Mouse (Mus musculus): ENCODE results near the gene Ccna1. TPM values are rescaled to one million over a fixed set of nuclear protein-coding genes. Genes with fewer than 3 reads are reported as not detected.

Gene Ccna1
- polyA plus RNA-seq (2012; rRNA removed): 0.14 and 0.25 TPM in 2 replicates

DNA sequence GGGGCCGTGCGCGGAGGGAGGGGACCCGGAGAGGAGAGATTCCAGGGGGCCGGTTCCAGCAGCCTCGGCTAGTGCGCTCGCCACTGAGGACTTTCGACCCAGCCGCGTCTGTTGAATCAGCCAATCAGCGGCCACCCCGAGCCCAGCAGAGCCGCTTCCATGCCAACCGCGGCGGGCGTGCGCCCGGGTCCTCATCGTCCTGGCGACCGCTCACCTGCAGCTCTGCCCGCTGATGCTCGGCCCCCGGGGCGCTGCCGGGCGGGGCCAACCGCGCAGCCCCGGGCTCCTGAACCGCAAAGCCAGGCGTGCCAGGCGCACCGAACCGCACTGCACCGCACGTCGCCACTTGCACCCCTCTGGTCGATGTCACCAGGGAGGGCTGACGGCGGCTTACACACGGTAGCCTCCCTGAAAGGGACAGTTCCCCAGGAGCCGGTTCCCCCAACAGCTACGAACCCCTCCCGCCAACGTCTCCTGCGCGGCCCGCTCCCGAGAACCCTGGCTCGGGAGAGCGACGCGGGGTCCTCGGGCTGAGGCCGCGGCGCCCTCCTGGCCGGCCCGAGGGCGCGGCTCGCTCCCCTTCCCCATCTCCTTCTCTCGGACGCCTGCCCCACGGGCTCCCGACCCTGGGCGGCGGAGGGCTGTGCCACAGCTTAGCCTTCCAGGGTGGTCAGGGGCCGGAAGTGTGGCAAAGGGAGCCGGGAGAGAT is at the start of gene Ccna1:
Gene Ccna1 (minus strand): TSS at position 464 of the 709 bp plus-strand sequence.

Other genes starting within 250 kb of the Ccna1 start
- 17.3 and 19.9 TPM in 2 replicates for gene Rfxap, start 247.7 kb downstream of the Ccna1 start, polyA plus RNA-seq (2012; rRNA removed)
- 1.6 TPM in 2 replicates for gene Sertm1, start 139.6 kb downstream of the Ccna1 start, polyA plus RNA-seq (2012; rRNA removed)
- gene Spg20, start 56.6 kb upstream of the Ccna1 start, polyA plus RNA-seq (2012; rRNA removed): 7.8 TPM in 2 replicates
- 0.01 TPM in 2 replicates for gene Ccdc169, start 81.8 kb upstream of the Ccna1 start, polyA plus RNA-seq (2012; rRNA removed)
- not detected in 2 replicates for gene Sohlh2, start 126.5 kb upstream of the Ccna1 start, polyA plus RNA-seq (2012; rRNA removed)
- gene Dclk1, start 186.9 kb upstream of the Ccna1 start, polyA plus RNA-seq (2012; rRNA removed): 0.07 and 0.11 TPM in 2 replicates

Measured in liver, embryonic 18 days (tissue).